Mouse (Mus musculus): ENCODE measurements around the gene Psmg3. TPM values are rescaled to one million over a fixed set of nuclear protein-coding genes. Genes with fewer than 3 reads are reported as not detected.

Gene Psmg3
- polyA plus RNA-seq, 1 experiment from 2014 or later, result 61.0 TPM

GRCm38 (mm10) chr5:139792966-139793337, 33.7 kb downstream of the Psmg3 start:
- no peak for TF ChIP-seq CTCF (IDR thresholded peaks at IDR 0.05; ENCODE audit: low read depth)
- Histone ChIP-seq H3K9ac (ENCODE audit: low read depth, low read length) (peak overlapping the region; percentile 38; the same call in 1 of the 2 replicates), H3K4me3 (replicated peaks; ENCODE audit: low read depth, low read length) (peak overlapping the region; percentile 81)

GRCm38 (mm10) chr5:139792159-139792775, 34.4 kb downstream of the Psmg3 start:
- Histone ChIP-seq H3K36me3 (ENCODE audit: insufficient read depth, low read length) (no peaks in the 10 kb centered on the region), H3K4me1 (replicated peaks; ENCODE audit: insufficient read depth, low read length) (peaks cover 46% of the 10 kb centered on the region), H3K27me3 (ENCODE audit: insufficient read depth, low read length) (no peaks in the 10 kb centered on the region), H3K27ac (peak overlapping the region; percentile 71), H3K4me3 (replicated peaks; ENCODE audit: low read depth, low read length) (peak overlapping the region; percentile 81), H3K4me2 (ENCODE audit: low read length) (peak overlapping the region; percentile 99), H3K9me3 (replicated peaks; ENCODE audit: low read length) (no peaks in the 10 kb centered on the region), H3K9ac (ENCODE audit: low read depth, low read length) (peak overlapping the region; percentile 85)
- DNase-seq (ENCODE audit: low spot score), result peak; percentile 22
- no peak for ATAC-seq (replicated peaks; ENCODE audit: low FRiP score, low read depth)
- no peak for TF ChIP-seq CTCF (IDR thresholded peaks at IDR 0.05; ENCODE audit: low read depth)
- WGBS, result 12% methylated on average over 11 of the region's 11 CpGs

More at GRCm38 (mm10) chr5:139792966-139793337, 33.7 kb downstream of the Psmg3 start:
- H3K4me2 ChIP-seq (ENCODE audit: low read length), result peak overlapping the region; percentile 99
- H3K9me3 ChIP-seq (replicated peaks; ENCODE audit: low read length), result no peaks in the 10 kb centered on the region
- ATAC-seq (replicated peaks; ENCODE audit: low FRiP score, low read depth) (no peak), DNase-seq (ENCODE audit: low spot score) (no peak)
- peaks cover 53% of the 10 kb centered on the region for H3K4me1 ChIP-seq (replicated peaks; ENCODE audit: insufficient read depth, low read length)
- no peaks in the 10 kb centered on the region for H3K36me3 ChIP-seq (ENCODE audit: insufficient read depth, low read length)
- no peaks in the 10 kb centered on the region for H3K27me3 ChIP-seq (ENCODE audit: insufficient read depth, low read length)
- peak overlapping the region; percentile 71 for H3K27ac ChIP-seq
- 38% methylated on average over 3 of the region's 3 CpGs for WGBS

GRCm38 (mm10) chr5:139791227-139792158, 35.2 kb downstream of the Psmg3 start, which contains the start of gene Mafk:
Gene Mafk, plus strand, starts transcription at chr5:139791513.
- Histone ChIP-seq H3K27ac (peak within 1 kb of the TSS; percentile 89), H3K4me2 (ENCODE audit: low read length) (peak within 1 kb of the TSS; percentile 99), H3K9ac (ENCODE audit: low read depth, low read length) (peak within 1 kb of the TSS; percentile 85), H3K27me3 (ENCODE audit: insufficient read depth, low read length) (no peaks in the 10 kb centered on the region), H3K36me3 (ENCODE audit: insufficient read depth, low read length) (no peaks in the 10 kb centered on the region), H3K4me1 (replicated peaks; ENCODE audit: insufficient read depth, low read length) (peaks cover 38% of the 10 kb centered on the region), H3K4me3 (replicated peaks; ENCODE audit: low read depth, low read length) (peak within 1 kb of the TSS; percentile 81), H3K9me3 (replicated peaks; ENCODE audit: low read length) (no peaks in the 10 kb centered on the region)
- under 1% methylated on average over 88 of the region's 92 CpGs for WGBS
- peak; percentile 39; the same call in 1 of the 2 replicates for TF ChIP-seq CTCF (IDR thresholded peaks at IDR 0.05; ENCODE audit: low read depth)
- DNase-seq (ENCODE audit: low spot score), result peak; percentile 96
- peak; percentile 89 for ATAC-seq (replicated peaks; ENCODE audit: low FRiP score, low read depth)

GRCm38 (mm10) chr5:139789466-139789865, 37.2 kb downstream of the Psmg3 start:
- Histone ChIP-seq H3K9ac (ENCODE audit: low read depth, low read length) (no peak overlapping the region), H3K4me1 (replicated peaks; ENCODE audit: insufficient read depth, low read length) (peaks cover 30% of the 10 kb centered on the region), H3K4me3 (replicated peaks; ENCODE audit: low read depth, low read length) (no peak overlapping the region), H3K4me2 (ENCODE audit: low read length) (no peak overlapping the region), H3K9me3 (replicated peaks; ENCODE audit: low read length) (no peaks in the 10 kb centered on the region), H3K36me3 (ENCODE audit: insufficient read depth, low read length) (no peaks in the 10 kb centered on the region), H3K27me3 (ENCODE audit: insufficient read depth, low read length) (no peaks in the 10 kb centered on the region), H3K27ac (no peak overlapping the region)
- 58% methylated on average over 4 of the region's 4 CpGs for WGBS
- peak; percentile 21; the same call in 1 of the 2 replicates for TF ChIP-seq CTCF (IDR thresholded peaks at IDR 0.05; ENCODE audit: low read depth)
- DNase-seq (ENCODE audit: low spot score), result no peak
- no peak for ATAC-seq (replicated peaks; ENCODE audit: low FRiP score, low read depth)

GRCm38 (mm10) chr5:139781406-139781805, 45.3 kb downstream of the Psmg3 start:
- Histone ChIP-seq H3K4me1 (replicated peaks; ENCODE audit: insufficient read depth, low read length) (no peaks in the 10 kb centered on the region), H3K4me3 (replicated peaks; ENCODE audit: low read depth, low read length) (no peak overlapping the region), H3K36me3 (ENCODE audit: insufficient read depth, low read length) (no peaks in the 10 kb centered on the region), H3K27me3 (ENCODE audit: insufficient read depth, low read length) (no peaks in the 10 kb centered on the region), H3K9me3 (replicated peaks; ENCODE audit: low read length) (no peaks in the 10 kb centered on the region), H3K9ac (ENCODE audit: low read depth, low read length) (no peak overlapping the region), H3K27ac (no peak overlapping the region), H3K4me2 (ENCODE audit: low read length) (no peak overlapping the region)
- ATAC-seq (replicated peaks; ENCODE audit: low FRiP score, low read depth) (no peak), DNase-seq (ENCODE audit: low spot score) (no peak)
- 46% methylated on average over 8 of the region's 8 CpGs for WGBS
- TF ChIP-seq CTCF (IDR thresholded peaks at IDR 0.05; ENCODE audit: low read depth), result no peak

GRCm38 (mm10) chr5:139776966-139777365, 49.7 kb downstream of the Psmg3 start:
- WGBS, result 81% methylated on average over 5 of the region's 5 CpGs
- ATAC-seq (replicated peaks; ENCODE audit: low FRiP score, low read depth) (no peak), DNase-seq (ENCODE audit: low spot score) (no peak)
- Histone ChIP-seq H3K4me3 (replicated peaks; ENCODE audit: low read depth, low read length) (no peak overlapping the region), H3K9me3 (replicated peaks; ENCODE audit: low read length) (no peaks in the 10 kb centered on the region), H3K9ac (ENCODE audit: low read depth, low read length) (no peak overlapping the region), H3K27ac (no peak overlapping the region), H3K27me3 (ENCODE audit: insufficient read depth, low read length) (no peaks in the 10 kb centered on the region), H3K36me3 (ENCODE audit: insufficient read depth, low read length) (peaks cover 7% of the 10 kb centered on the region; the same call in 1 of the 2 replicates), H3K4me1 (replicated peaks; ENCODE audit: insufficient read depth, low read length) (peaks cover 9% of the 10 kb centered on the region; the same call in 1 of the 2 replicates), H3K4me2 (ENCODE audit: low read length) (no peak overlapping the region)
- TF ChIP-seq CTCF (IDR thresholded peaks at IDR 0.05; ENCODE audit: low read depth), result no peak
